Mouse (Mus musculus): Measurements from ENCODE around the gene Slc38a1.

The Slc38a1 gene

DNA sequence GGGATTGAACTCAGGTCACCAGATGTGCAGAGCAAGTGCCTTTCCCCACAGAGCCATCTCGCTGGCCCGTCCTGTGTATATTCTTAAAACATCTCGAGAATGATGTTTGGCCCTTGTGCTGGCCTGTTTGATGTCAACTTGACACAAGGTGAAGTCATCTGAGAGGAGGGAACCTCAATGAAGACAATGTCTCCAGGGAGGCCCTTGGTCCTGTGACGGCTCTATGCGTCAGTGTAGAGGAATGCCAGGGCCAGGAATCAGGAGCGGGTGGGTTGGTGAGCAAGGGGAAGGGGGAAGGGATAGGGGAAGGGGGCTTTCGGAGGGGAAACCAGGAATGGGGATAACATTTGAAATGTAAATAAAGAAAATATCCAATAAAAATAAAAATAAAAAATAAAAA lies 25.2 kb downstream of the Slc38a1 start:
- DNase-seq (ENCODE audit: low spot score in 2 of 2), result no peak

- no peak for DNase-seq (ENCODE audit: low spot score in 2 of 2)
Observed at GRCm38 (mm10) chr15:96608671-96609070, 34.0 kb downstream of the Slc38a1 start.

GRCm38 (mm10) chr15:96607422-96607821 lies 35.3 kb downstream of the Slc38a1 start:
- DNase-seq (ENCODE audit: low spot score in 2 of 2), result no peak

DNA sequence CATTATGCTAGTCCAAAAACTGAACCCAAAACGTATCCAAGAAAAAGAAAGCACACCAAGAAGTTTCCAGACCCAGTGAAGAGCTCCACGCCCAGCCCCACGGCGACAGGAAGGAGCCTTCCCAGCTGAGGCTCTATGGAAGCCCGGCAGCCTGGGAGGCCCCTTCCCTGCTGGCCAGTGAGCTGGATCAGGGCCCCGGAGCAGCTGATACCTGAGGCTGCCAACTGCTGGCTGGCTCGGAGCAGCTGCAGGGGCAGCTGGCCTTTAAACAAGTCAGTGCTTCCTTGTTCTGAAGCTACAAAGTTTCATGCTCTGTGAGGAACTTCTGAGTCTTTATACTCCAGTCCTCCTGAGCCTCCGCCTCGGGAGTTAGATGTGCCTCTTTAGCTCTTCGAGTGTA lies 38.4 kb downstream of the Slc38a1 start:
- DNase-seq (ENCODE audit: low spot score in 2 of 2), result no peak

GRCm38 (mm10) chr15:96602043-96602442 lies 40.7 kb downstream of the Slc38a1 start:
- no peak for DNase-seq (ENCODE audit: low spot score in 2 of 2)

DNA sequence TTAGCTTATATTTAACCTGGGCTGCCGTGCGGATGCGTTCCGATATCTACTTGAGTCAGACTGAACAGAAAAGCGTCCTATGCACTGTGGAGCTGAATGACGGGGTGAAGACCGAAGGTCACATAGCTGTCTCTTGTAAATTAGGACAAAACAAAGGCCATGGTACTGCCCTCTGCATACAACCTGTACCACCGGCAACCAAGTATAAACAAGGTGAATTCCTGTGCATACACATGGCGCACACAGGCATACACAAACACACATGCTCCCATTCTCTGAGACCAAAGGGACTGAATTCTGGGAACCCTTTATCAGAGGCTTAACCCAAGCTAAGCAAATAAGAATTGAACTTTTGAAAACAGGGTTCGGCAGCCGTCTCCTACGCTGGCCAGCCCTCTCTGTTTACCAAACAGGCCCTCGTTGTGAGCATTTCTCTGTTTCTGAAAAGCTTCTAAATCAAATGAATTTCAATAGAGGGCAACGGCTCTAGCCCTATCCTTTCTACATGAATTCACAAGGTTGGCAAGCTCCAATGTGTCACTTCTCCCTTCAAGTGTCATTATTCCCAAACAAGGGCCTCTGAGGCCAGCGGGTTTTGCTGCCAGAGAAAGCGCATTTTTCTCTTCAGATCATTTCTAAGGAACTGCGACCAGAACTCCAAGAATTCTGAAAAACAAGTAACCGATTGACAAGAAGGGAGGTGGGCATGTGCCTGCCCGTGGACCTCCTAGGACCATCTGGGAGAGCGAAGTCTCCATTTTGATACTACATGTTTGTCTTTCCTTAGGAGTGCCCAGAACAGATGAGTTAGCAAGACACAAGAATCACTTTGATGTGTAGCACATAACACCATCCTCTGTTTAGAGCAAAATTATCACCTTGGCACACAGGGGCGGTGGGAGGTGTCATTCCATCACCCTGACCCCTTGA lies 42.6 kb downstream of the Slc38a1 start:
- no peak for DNase-seq (ENCODE audit: low spot score in 2 of 2)

DNA sequence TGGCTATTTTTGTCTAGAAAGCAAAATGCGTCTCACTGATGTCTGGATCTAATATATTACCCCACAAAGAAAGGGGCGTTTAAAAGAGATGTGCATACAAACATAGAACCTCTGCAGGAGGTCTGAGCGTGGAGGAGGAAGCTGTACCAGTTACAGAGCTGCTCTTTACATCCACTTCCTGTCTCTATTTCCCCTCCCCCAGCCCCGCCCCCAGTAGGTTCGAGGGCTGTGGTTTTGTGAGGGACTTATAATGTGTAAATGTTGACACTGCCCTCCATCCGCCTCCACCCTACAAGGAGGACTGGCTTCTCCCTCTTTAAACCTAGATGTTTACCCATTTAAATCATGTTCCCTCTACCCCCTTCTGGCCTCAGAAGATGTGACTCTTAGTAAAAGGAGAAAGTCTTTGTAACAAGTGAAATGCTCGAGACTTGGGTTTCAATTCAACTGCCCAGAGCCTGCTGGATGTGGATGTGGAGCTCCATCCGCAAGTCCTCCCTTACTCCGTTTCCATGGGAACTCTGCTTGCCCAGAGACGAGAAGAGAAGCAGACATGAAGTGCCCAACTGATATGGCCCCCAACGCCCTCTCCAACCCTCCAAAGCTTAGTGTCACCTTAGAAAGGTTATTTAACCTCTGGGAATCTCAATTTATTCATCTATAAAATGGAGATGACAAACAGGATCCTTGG lies 43.7 kb downstream of the Slc38a1 start:
- peak; percentile 43 to 56 for DNase-seq (ENCODE audit: low spot score in 2 of 2)

DNA sequence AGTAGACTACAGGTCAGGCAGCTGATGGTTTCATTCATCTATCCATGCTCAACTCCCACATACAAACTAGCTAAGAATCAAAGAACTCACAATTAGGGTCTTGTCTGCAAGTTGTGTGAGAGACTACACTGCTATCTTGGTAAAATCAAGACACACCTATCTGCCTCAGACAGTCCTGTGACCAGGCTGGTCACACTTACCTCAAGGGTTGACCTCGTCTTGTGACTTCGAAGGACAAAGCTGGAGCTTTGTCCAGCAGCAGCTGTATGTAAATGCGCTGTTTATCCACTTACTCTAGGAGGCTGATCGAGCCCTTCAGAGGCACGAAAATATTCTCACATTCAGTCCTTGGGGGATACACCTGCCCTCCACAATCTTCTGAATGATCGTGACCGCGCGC lies 45.6 kb downstream of the Slc38a1 start:
- no peak for DNase-seq (ENCODE audit: low spot score in 2 of 2)

DNA sequence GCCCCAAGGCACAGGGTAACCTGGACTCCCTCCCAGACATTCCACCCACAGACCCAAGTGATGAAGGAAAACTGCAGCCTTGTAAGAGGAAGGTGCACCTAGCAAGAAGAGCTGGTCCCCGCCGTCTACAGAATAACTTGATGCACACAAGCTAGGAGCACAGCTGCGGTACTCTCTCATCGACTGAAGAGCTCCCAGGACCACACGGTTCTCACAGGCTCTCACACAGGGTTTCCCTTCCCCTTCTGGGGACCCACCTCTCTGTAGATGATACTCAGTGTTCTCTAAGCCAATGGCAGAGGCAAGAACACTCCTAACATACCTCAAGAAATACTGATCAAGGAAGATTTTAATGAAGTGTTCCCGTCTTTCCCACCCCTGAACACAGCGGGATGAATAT lies 48.4 kb downstream of the Slc38a1 start:
- no peak for DNase-seq (ENCODE audit: low spot score in 2 of 2)

DNA sequence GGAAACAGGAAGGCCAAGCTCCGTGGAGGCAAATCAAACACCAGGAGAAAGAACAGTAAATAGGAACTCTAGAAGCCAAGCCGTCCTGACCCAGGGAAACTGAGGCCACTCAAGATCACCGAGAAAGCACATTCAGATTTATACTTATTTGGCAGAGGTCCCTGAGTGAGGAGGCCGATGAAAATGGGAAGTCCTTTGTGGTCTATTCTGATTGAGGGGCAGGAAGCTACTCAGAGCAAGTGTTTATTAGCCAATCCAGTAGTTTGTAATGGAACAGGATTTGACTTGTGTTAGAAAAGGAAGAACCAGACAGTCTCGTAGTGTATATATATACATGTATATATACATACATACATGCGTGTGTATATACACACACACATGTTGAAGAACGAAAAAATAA lies 48.8 kb downstream of the Slc38a1 start:
- no peak for DNase-seq (ENCODE audit: low spot score in 2 of 2)

GRCm38 (mm10) chr15:96593457-96593856 lies 49.3 kb downstream of the Slc38a1 start:
- no peak for DNase-seq (ENCODE audit: low spot score in 2 of 2)

GRCm38 (mm10) chr15:96592976-96593375 lies 49.7 kb downstream of the Slc38a1 start:
- DNase-seq (ENCODE audit: low spot score in 2 of 2), result no peak

- no peak for DNase-seq (ENCODE audit: low spot score in 2 of 2)
Observed at GRCm38 (mm10) chr15:96591876-96592417, 50.8 kb downstream of the Slc38a1 start.

DNA sequence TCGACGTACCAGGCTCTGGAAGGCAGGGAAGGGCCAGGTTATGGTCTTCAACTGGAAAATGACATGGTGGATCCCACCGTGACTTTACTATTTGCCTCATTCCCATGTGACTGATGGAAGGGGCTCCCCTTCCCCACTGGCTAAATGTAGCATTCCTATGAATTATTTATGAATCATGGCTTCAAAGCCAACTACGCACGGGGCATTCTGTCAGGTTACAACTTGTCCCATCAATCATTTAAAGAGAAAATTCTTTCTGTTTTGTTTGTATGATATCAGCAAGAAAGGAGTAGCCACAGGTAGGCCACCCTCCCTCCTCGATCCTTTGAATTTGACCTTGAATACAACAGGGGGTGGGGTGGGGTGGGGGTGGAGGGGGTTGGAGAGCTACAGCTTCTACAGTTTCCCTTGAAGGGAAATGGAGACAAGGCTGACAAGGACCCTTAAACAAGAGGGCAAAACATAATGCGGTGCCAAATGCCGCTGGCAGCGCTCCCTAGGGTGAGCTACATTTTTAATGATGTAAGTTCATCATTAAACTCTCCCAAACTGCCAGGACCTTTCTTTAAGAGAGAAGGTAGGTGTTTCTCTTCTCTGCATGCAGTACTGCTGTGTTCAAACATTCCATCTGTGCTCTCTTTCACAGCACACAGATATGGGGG lies 53.6 kb downstream of the Slc38a1 start:
- no peak for DNase-seq (ENCODE audit: low spot score in 2 of 2)

DNA sequence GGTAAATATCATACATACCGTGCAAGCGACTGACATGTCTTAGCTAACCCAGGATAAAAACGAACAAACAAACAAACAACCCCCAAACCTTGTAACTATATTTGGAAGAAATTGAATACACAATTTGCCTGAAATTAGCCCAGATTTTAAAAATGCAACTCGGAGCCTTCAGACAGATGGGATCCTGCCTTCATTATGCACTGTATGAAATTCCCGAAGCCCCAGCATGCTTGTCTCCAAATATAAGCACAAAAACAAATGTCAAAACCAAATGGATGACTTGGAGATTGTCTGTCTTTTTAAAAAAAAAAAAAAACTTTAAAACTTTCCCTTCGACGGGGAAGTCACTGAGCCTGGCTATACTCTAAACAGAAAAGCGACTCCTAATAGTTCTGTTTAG lies 54.7 kb downstream of the Slc38a1 start:
- no peak for DNase-seq (ENCODE audit: low spot score in 2 of 2)

DNA sequence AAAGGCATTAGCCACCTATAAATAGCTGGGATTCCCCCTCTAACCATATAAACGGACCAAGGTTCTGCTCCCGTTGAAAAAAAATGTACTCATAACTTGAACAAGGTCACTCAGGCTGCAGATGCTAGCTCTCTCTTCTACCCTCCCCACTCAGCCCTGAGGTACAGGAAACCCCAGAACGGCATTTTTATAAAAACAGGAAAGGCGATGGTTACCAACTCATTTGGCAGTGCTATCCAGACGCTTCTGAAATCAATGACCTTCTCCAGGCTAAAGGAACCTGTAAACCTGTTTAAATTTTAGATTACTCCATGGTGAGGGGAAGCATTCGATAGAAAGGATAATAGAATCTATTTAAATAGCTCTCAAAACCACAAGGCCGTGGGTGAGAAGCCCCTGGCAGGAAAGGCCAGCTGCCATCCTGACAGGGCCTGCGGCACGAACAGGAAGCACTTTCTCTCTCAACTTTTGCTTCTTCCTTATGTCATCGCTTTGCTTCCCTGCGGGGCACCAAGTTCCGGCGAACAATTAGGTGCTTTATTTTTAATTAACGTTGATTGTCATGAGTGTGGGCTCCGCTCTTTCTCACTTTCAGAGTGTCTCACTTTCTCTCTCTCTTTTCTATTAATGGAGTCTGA lies 59.2 kb downstream of the Slc38a1 start:
- no peak for DNase-seq (ENCODE audit: low spot score in 2 of 2)

- DNase-seq (ENCODE audit: low spot score in 2 of 2), result no peak
Observed at GRCm38 (mm10) chr15:96576998-96577397, 65.7 kb downstream of the Slc38a1 start.

DNA sequence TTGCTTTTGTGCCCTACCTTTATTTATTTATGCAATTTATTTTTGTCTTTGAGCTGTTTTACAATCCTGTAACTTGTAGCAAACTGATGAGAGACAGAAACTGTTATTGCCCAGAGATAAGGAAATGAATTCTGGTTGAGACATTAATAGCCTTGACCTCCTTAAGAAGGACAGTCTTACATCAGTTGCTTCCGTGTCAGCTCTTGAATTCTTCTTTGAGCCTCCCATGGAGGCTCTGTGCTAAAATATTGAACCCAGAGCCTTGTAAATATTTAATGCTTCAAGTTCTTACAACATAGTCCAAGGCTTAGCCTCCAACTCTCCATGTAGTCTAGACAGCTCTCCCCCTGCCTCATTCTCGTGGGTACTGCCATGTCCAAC lies 73.7 kb downstream of the Slc38a1 start:
- no peak for DNase-seq (ENCODE audit: low spot score in 2 of 2)

- DNase-seq (ENCODE audit: low spot score in 2 of 2), result no peak
Observed at GRCm38 (mm10) chr15:96568271-96568982, 74.3 kb downstream of the Slc38a1 start.

DNA sequence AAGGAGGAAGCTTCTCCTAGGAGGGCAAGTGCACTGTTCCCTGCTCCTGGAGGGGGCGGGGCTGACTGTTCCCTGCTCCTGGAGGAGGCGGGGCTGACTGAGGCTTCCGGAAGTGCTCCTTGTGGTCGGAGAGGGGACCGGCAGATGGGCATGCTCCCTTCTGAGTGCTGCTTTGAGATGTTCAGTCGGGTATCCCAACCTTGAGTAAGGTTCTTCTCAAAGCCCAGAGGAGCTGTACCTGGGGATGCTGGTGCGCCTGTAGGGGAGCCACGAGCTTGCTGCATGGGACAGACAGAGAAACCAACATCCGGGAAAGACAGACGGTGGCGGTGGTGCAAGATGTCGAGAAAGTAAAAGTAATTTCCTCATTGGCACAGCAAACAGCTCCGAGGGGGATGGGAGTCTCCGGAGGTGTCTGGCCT lies 75.9 kb downstream of the Slc38a1 start:
- peak in 1 of 2 experiments; percentile 23 for DNase-seq (ENCODE audit: low spot score in 2 of 2)

GRCm38 (mm10) chr15:96563852-96564251 lies 78.9 kb downstream of the Slc38a1 start:
- no peak for DNase-seq (ENCODE audit: low spot score in 2 of 2)
